Mouse (Mus musculus) lung, embryonic 16.5 days (tissue): ENCODE results near the gene 4930558C23Rik. TPM values are rescaled to one million over a fixed set of nuclear protein-coding genes. Genes with fewer than 3 reads are reported as not detected.
"Not testable (repeated sequence)": the region's sequence is repeated elsewhere in the genome, so short reads cannot be mapped to it uniquely, and the experiment has no call there.

ENCODE experiments used
- ATAC-seq: fragments of 200-750 bp; cut with Nextera tagmentation; 2 replicates; pipeline ENCODE4 v1.8.0; 2017; ENCODE audit warnings: low read depth, mild to moderate bottlenecking, moderate library complexity
- H3K27ac ChIP-seq: fragments of 300-500 bp; sonication (generic); 2 replicates; pipeline ENCODE4 v1.5.1; 2014; ENCODE audit warnings: mild to moderate bottlenecking, control low read depth, low read length
- H3K27me3 ChIP-seq: fragments of 300-500 bp; sonication (generic); 2 replicates; pipeline ENCODE4 v1.6.1; 2014; ENCODE audit warnings: low read depth, low read length, mixed read lengths; ENCODE audit not compliant: control insufficient read depth, insufficient read depth
- H3K36me3 ChIP-seq: fragments of 300-500 bp; sonication (generic); 2 replicates; pipeline ENCODE4 v1.6.1; 2014; ENCODE audit warnings: low read length; ENCODE audit not compliant: control insufficient read depth, insufficient read depth
- H3K4me1 ChIP-seq: fragments of 300-500 bp; sonication (generic); replicated peaks from 2 replicates; pipeline ENCODE4 v1.6.1; 2014; ENCODE audit warnings: low read length, mixed read lengths; ENCODE audit not compliant: control insufficient read depth, insufficient read depth
- H3K4me2 ChIP-seq: fragments of 300-500 bp; sonication (generic); 2 replicates; pipeline ENCODE4 v1.6.1; 2014; ENCODE audit warnings: low read depth, low read length, control low read depth
- H3K4me3 ChIP-seq: fragments of 300-500 bp; sonication (generic); 2 replicates; pipeline ENCODE4 v1.5.1; 2014; ENCODE audit warnings: mild to moderate bottlenecking, low read length, control low read depth
- H3K9ac ChIP-seq: fragments of 300-500 bp; sonication (generic); 2 replicates; pipeline ENCODE4 v1.6.1; 2014; ENCODE audit warnings: low read length, control low read depth
- H3K9me3 ChIP-seq: fragments of 300-500 bp; sonication (generic); 2 replicates; pipeline ENCODE4 v1.6.1; 2016; ENCODE audit warnings: low read length; ENCODE audit not compliant: control insufficient read depth
- WGBS: fragments of 180-500 bp; shearing (Covaris S2); extraction: QIAGEN DNeasy Blood & Tissue Kit; methylation state at CpG from one replicate; pipeline ENCODE4 v1.1.7; 2014; 5-methylcytosine and 5-hydroxymethylcytosine counted together
- polyA plus RNA-seq: library from polyadenylated mRNA; unstranded; fragments of >200 nt; fragmentation: Nextera tagmentation; extraction: Ambion mirVana; gene quantifications from 2 replicates; pipeline ENCODE4 v1.2.1, GENCODE M21; 2015

The 4930558C23Rik gene
- polyA plus RNA-seq: not detected in 2 replicates

GRCm38 (mm10) chr3:95402741-95403140 lies at the start of gene 4930558C23Rik:
TSS of gene 4930558C23Rik (minus strand) at chr3:95402841.
- WGBS: 81% methylated on average over 3 of the region's 3 CpGs
- Histone ChIP-seq H3K9me3 (no peaks in the 10 kb centered on the region), H3K36me3 (no peaks in the 10 kb centered on the region), H3K4me3 (no peak within 1 kb of the TSS), H3K27me3 (no peaks in the 10 kb centered on the region), H3K9ac (no peak within 1 kb of the TSS), H3K4me2 (no peak within 1 kb of the TSS), H3K4me1 (no peaks in the 10 kb centered on the region), H3K27ac (no peak within 1 kb of the TSS)
- ATAC-seq: no peak

DNA sequence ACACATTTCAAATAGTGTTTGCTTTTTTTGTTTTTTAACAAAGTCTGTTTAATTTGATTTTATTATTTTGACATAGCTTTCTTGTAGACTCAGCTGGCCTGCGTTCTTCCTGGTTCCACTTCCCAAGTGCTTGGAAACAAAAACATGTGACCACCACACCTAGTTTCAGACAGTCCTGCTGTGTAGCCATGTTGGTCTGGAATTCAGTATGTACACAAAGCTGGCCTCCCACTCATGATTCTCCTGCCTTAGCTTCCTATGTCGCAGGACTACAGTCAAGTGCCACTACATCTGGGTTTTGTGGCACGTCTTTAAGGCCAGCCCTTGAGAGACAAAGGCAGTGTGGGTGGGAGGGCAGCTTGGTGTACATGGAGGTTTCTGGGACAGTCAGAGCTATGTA lies 48.3 kb upstream of the 4930558C23Rik start:
- Histone ChIP-seq H3K27ac (peak overlapping the region; percentile 13; the same call in 1 of the 2 replicates), H3K9me3 (no peaks in the 10 kb centered on the region), H3K9ac (no peak overlapping the region), H3K36me3 (peaks cover 13% of the 10 kb centered on the region), H3K4me3 (no peak overlapping the region), H3K4me2 (no peak overlapping the region), H3K27me3 (no peaks in the 10 kb centered on the region), H3K4me1 (no peaks in the 10 kb centered on the region)
- WGBS: 67% methylated on average over 3 of the region's 3 CpGs
- ATAC-seq: no peak; the same call in 1 of the 2 replicates

- 33% methylated on average over 1 of the region's 1 CpGs for WGBS
- ATAC-seq: no peak
Observed at GRCm38 (mm10) chr3:95450408-95450807, 47.8 kb upstream of the 4930558C23Rik start.

GRCm38 (mm10) chr3:95445311-95445710 lies 42.7 kb upstream of the 4930558C23Rik start:
- H3K4me2 ChIP-seq: no peak overlapping the region
- H3K36me3 ChIP-seq: peaks cover 2% of the 10 kb centered on the region; the same call in 1 of the 2 replicates
- H3K9ac ChIP-seq: no peak overlapping the region
- 69% methylated on average over 4 of the region's 4 CpGs for WGBS
- no peaks in the 10 kb centered on the region for H3K4me1 ChIP-seq
- H3K27me3 ChIP-seq: no peaks in the 10 kb centered on the region
- no peak overlapping the region for H3K4me3 ChIP-seq
- H3K27ac ChIP-seq: no peak overlapping the region
- no peaks in the 10 kb centered on the region for H3K9me3 ChIP-seq
- no peak for ATAC-seq

More at GRCm38 (mm10) chr3:95450408-95450807, 47.8 kb upstream of the 4930558C23Rik start:
- H3K4me2 ChIP-seq: no peak overlapping the region
- no peaks in the 10 kb centered on the region for H3K4me1 ChIP-seq
- H3K36me3 ChIP-seq: peaks cover 13% of the 10 kb centered on the region
- H3K4me3 ChIP-seq: no peak overlapping the region
- no peaks in the 10 kb centered on the region for H3K27me3 ChIP-seq
- no peak overlapping the region for H3K27ac ChIP-seq
- no peaks in the 10 kb centered on the region for H3K9me3 ChIP-seq
- H3K9ac ChIP-seq: no peak overlapping the region

GRCm38 (mm10) chr3:95442406-95443117 lies 39.9 kb upstream of the 4930558C23Rik start:
- Histone ChIP-seq H3K27ac (no peak overlapping the region), H3K9ac (no peak overlapping the region), H3K4me2 (no peak overlapping the region), H3K36me3 (peaks cover 6% of the 10 kb centered on the region), H3K27me3 (no peaks in the 10 kb centered on the region), H3K4me1 (no peaks in the 10 kb centered on the region), H3K9me3 (no peaks in the 10 kb centered on the region), H3K4me3 (no peak overlapping the region)
- WGBS: 93% methylated on average over 5 of the region's 5 CpGs
- no peak for ATAC-seq

GRCm38 (mm10) chr3:95439670-95440069 lies 37.0 kb upstream of the 4930558C23Rik start:
- Histone ChIP-seq H3K27me3 (no peaks in the 10 kb centered on the region), H3K4me1 (no peaks in the 10 kb centered on the region), H3K27ac (no peak overlapping the region), H3K36me3 (peaks cover 13% of the 10 kb centered on the region), H3K9ac (no peak overlapping the region), H3K9me3 (no peaks in the 10 kb centered on the region), H3K4me2 (no peak overlapping the region), H3K4me3 (no peak overlapping the region)
- ATAC-seq: no peak

- 95% methylated on average over 4 of the region's 4 CpGs for WGBS
Observed at GRCm38 (mm10) chr3:95438636-95439035, 36.0 kb upstream of the 4930558C23Rik start.

DNA sequence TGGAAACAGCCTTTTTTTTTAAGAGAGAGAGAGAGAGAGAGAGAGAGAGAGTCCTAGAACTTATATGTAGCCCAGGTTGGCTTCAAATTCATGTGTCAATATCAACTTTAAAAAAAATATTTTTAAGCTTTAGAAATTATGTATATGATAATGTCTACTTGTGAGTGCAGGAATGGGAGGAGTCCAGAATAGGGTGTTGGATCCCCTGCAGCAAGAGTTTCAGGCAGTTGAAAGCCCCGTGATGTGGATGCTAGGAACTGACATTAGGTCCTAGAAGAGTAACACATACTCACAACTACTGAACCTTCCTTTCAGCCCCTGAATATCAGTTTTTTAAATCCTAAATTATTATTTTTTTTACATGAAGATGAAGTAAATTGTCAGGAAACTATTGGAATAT lies 32.9 kb upstream of the 4930558C23Rik start:
- Histone ChIP-seq H3K27me3 (no peaks in the 10 kb centered on the region), H3K9ac (no peak overlapping the region), H3K4me1 (no peaks in the 10 kb centered on the region), H3K9me3 (no peaks in the 10 kb centered on the region), H3K4me2 (peak overlapping the region; percentile 43), H3K27ac (no peak overlapping the region), H3K4me3 (no peak overlapping the region), H3K36me3 (peaks cover 13% of the 10 kb centered on the region)
- WGBS: 50% methylated on average over 1 of the region's 1 CpGs
- ATAC-seq: no peak

More at GRCm38 (mm10) chr3:95438636-95439035, 36.0 kb upstream of the 4930558C23Rik start:
- H3K27me3 ChIP-seq, H3K9ac ChIP-seq, H3K9me3 ChIP-seq, H3K4me2 ChIP-seq, H3K27ac ChIP-seq, H3K4me3 ChIP-seq, H3K4me1 ChIP-seq, ATAC-seq: not testable (repeated sequence)
- H3K36me3 ChIP-seq: peaks cover 13% of the 10 kb centered on the region

DNA sequence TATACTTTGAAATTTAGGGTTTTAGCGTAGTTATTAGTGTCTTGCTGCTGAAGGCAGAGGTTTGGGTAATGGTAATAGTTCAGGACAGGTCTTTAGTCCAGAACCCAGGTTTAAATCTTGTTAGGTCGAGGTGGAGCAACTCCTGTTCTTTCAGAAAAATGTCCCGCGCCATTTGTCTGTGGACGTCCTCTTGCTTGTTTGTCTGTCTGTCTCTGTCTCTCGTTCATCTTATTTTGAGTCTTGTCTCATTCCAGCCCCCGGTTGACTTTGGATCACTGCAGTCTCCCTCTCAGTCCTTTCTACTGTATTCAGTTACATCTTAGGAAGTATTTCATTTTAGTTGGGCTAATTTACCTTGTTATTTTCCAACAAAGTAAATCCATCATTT lies 32.3 kb upstream of the 4930558C23Rik start:
- 0% methylated on average over 7 of the region's 7 CpGs for WGBS
- peak overlapping the region; percentile 90 for H3K9ac ChIP-seq
- H3K36me3 ChIP-seq: peaks cover 13% of the 10 kb centered on the region
- H3K9me3 ChIP-seq: no peaks in the 10 kb centered on the region
- H3K4me2 ChIP-seq: peak overlapping the region; percentile 87
- ATAC-seq: no peak
- H3K4me3 ChIP-seq: peak overlapping the region; percentile 90
- H3K4me1 ChIP-seq: no peaks in the 10 kb centered on the region
- no peaks in the 10 kb centered on the region for H3K27me3 ChIP-seq
- peak overlapping the region; percentile 91; the same call in 1 of the 2 replicates for H3K27ac ChIP-seq
